Mouse (Mus musculus) stomach, embryonic 16.5 days (tissue): ENCODE results near the gene Spag4. TPM values are rescaled to one million over a fixed set of nuclear protein-coding genes. Genes with fewer than 3 reads are reported as not detected.
"Not testable (repeated sequence)": the region's sequence is repeated elsewhere in the genome, so short reads cannot be mapped to it uniquely, and the experiment has no call there.

Experiments used
- ATAC-seq: fragments of 200-750 bp; cut with Nextera tagmentation; 2 replicates; pipeline ENCODE4 v1.8.0; 2017; ENCODE audit warnings: moderate number of reproducible peaks, moderate TSS enrichment; ENCODE audit not compliant: insufficient read depth, low FRiP score
- H3K27ac ChIP-seq: fragments of 300-500 bp; sonication (generic); 2 replicates; pipeline ENCODE4 v1.5.1; 2014; ENCODE audit warnings: low read length
- H3K27me3 ChIP-seq: fragments of 300-500 bp; sonication (generic); 2 replicates; pipeline ENCODE4 v1.6.1; 2014; ENCODE audit warnings: low read length, control low read depth, mixed read lengths; ENCODE audit not compliant: control insufficient read depth, insufficient read depth
- H3K36me3 ChIP-seq: fragments of 300-500 bp; sonication (generic); 2 replicates; pipeline ENCODE4 v1.6.1; 2014; ENCODE audit warnings: low read length; ENCODE audit not compliant: control insufficient read depth, insufficient read depth
- H3K4me1 ChIP-seq: fragments of 300-500 bp; sonication (generic); 2 replicates; pipeline ENCODE4 v1.6.1; 2014; ENCODE audit warnings: low read length, control low read depth, mixed read lengths; ENCODE audit not compliant: control insufficient read depth, insufficient read depth
- H3K4me2 ChIP-seq: fragments of 300-500 bp; sonication (generic); 2 replicates; pipeline ENCODE4 v1.6.1; 2014; ENCODE audit warnings: low read depth, low read length, mixed read lengths
- H3K4me3 ChIP-seq: fragments of 300-500 bp; sonication (generic); replicated peaks from 2 replicates; pipeline ENCODE4 v1.5.1; 2014; ENCODE audit warnings: mild to moderate bottlenecking, low read length
- H3K9ac ChIP-seq: fragments of 300-500 bp; sonication (generic); 2 replicates; pipeline ENCODE4 v1.6.1; 2014; ENCODE audit warnings: low read length
- H3K9me3 ChIP-seq: fragments of 300-500 bp; sonication (generic); replicated peaks from 2 replicates; pipeline ENCODE4 v1.6.1; 2016; ENCODE audit warnings: low read length, control low read depth; ENCODE audit not compliant: control insufficient read depth
- WGBS: fragments of 180-500 bp; shearing (Covaris S2); extraction: QIAGEN DNeasy Blood & Tissue Kit; methylation state at CpG from one replicate; pipeline ENCODE4 v1.1.7; 2014; 5-methylcytosine and 5-hydroxymethylcytosine counted together
- polyA plus RNA-seq: library from polyadenylated mRNA; unstranded; fragments of >200 nt; fragmentation: Nextera tagmentation; extraction: Ambion mirVana; gene quantifications from 2 replicates; pipeline ENCODE4 v1.2.1, GENCODE M21; 2015

Gene Spag4
- polyA plus RNA-seq, 1 experiment from 2014 or later, result 2.0 TPM

DNA sequence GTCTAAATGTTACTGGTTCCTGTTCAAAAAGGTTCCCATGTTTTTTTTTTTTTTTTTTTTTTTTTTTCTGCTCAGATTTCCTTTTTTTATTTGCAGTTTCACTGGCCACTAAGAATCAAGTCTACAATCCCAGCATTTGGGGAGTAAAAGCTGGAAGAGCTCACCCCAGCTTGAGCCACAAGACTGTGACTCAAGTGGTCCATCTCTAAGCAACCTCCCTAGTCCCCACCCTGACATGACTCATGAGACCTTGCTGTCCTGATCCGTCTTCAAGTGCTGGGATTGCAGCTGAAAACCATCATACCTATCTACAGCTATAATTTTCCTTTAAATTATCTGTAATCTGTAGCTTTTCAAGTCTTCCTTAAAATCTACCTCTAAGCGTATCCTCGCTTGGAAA is 19.6 kb downstream of the Spag4 start:
- H3K4me1 ChIP-seq, result no peaks in the 10 kb centered on the region
- no peaks in the 10 kb centered on the region for H3K36me3 ChIP-seq
- no peak overlapping the region for H3K4me3 ChIP-seq
- no peak overlapping the region for H3K4me2 ChIP-seq
- H3K9me3 ChIP-seq, result no peaks in the 10 kb centered on the region
- no peak for ATAC-seq
- no peak overlapping the region for H3K27ac ChIP-seq
- WGBS, result 85% methylated on average over 3 of the region's 3 CpGs
- no peak overlapping the region for H3K9ac ChIP-seq
- no peaks in the 10 kb centered on the region for H3K27me3 ChIP-seq

DNA sequence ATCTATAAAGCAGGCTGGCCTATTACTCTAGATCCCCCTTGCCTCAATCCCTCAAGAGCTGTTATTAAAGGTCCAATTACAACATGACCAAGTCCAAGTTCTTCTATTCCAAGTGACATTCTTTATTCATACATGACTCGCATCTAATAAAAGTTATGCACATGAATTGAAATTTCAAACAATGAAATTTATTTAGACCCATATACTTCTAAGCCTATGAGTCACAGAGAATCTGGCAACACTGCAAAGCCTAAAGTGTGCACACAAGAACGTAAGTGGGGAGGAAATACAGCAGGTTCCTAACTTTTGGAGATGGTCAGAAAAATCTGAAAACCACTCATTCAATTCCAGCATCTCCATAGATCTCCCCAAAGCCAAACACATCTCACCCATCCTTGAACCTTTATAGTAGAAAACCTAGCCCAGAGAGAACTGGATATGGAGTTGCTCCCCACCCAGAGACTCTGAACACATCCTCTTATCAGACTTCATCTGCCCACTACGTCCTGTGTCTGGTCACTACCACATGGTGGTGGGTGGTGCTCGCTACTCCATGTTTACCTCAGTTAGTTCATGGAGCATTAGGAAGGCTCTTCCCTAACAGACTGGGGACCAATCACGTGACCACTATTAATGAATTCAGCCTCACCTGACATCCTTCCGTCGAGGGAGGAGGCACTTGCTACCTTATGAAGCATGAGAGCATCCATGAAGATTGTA is 22.6 kb downstream of the Spag4 start:
- Histone ChIP-seq H3K9ac (no peak overlapping the region), H3K9me3 (no peaks in the 10 kb centered on the region), H3K4me2 (no peak overlapping the region), H3K27me3 (no peaks in the 10 kb centered on the region), H3K36me3 (no peaks in the 10 kb centered on the region), H3K4me3 (no peak overlapping the region), H3K27ac (no peak overlapping the region), H3K4me1 (no peaks in the 10 kb centered on the region)
- ATAC-seq, result no peak
- WGBS, result 77% methylated on average over 7 of the region's 7 CpGs

DNA sequence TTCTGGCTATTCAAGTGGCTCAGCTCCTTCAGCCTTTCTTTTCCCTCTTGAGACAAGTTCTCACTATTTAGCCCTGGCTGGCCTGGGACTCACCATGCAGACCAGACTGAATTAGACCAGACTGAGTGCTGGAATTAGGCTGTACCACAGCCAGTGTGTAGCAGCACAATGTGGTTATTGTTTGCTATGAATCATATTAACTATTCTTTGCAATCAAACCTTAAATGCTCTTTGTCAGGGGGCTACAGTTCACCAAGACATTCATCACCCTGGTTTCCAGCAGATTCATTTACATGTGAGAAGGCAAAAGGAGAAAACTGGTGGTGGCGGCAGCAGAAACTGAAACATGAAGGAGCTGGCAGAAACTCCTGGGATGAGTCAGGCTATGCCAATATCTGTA is 24.8 kb downstream of the Spag4 start:
- no peak overlapping the region for H3K9ac ChIP-seq
- WGBS, result 76% methylated on average over 1 of the region's 1 CpGs
- no peaks in the 10 kb centered on the region for H3K4me1 ChIP-seq
- no peak overlapping the region for H3K4me2 ChIP-seq
- H3K27me3 ChIP-seq, result no peaks in the 10 kb centered on the region
- H3K36me3 ChIP-seq, result no peaks in the 10 kb centered on the region
- H3K9me3 ChIP-seq, result no peaks in the 10 kb centered on the region
- no peak overlapping the region for H3K27ac ChIP-seq
- ATAC-seq, result no peak
- no peak overlapping the region for H3K4me3 ChIP-seq

DNA sequence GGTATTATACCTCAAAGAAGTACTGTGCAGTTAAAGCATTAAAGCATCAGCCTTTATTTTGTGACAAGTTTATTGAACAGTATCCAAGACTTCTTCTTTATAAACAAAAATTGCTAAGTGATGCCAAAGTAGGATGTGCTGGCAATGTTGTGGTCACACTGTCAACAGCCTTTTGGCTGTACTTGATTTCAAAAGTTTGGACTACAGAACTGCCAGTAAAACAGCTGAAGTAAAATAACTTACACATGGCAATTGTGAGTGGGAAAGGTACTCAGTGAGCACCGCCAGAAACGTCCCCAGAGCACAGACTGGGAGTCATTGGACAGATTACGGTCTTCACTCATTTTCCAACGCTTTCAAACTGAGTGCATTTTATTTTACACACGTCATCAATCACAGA is 27.0 kb downstream of the Spag4 start:
- H3K27ac ChIP-seq, result no peak overlapping the region
- no peaks in the 10 kb centered on the region for H3K4me1 ChIP-seq
- H3K9ac ChIP-seq, result no peak overlapping the region
- H3K4me3 ChIP-seq, result no peak overlapping the region
- ATAC-seq, result no peak
- WGBS, result 71% methylated on average over 5 of the region's 5 CpGs
- no peak overlapping the region for H3K4me2 ChIP-seq
- H3K9me3 ChIP-seq, result no peaks in the 10 kb centered on the region
- H3K27me3 ChIP-seq, result no peaks in the 10 kb centered on the region
- peaks cover 14% of the 10 kb centered on the region for H3K36me3 ChIP-seq

DNA sequence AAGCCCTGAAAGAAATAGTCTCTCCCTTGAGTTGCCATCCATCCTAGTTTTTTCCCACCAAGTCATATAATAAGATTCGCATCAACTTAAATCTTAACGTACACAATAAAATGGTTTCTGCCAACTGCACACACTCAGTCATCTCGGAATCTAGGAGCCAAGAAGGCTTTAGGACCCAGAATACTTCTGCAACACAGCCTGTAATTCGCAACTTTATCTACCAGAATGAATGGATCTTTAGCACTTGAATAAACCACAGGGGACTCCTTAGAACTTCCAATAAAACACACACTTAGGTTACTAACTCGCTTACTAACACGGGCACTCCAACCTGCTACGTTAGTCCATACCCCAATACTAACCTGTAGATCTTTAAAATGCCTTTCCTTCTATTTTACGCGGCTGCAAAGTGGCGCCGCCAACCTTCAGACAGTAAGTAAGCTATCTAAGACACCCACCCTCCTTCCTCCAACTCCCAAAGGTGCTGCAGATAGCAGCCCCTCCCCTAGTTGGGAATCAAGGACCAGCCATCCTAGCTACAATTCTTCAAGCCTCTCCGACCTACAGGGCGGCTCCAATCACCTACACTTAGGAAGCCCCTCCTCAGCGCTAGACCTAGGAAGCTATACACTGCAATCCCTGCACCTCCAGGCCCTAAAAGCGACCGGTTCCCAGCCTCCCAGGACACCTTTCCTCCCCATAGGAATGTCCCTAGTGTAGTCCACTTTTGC is 45.8 kb downstream of the Spag4 start:
- Histone ChIP-seq H3K27ac (peak overlapping the region; percentile 89), H3K27me3 (no peaks in the 10 kb centered on the region), H3K4me2 (peak overlapping the region; percentile 66), H3K9me3 (no peaks in the 10 kb centered on the region), H3K4me3 (peak overlapping the region; percentile 74), H3K4me1 (peaks cover 5% of the 10 kb centered on the region), H3K9ac (peak overlapping the region; percentile 98), H3K36me3 (no peaks in the 10 kb centered on the region)
- under 1% methylated on average over 16 of the region's 16 CpGs for WGBS
- peak; percentile 62; the same call in 1 of the 2 replicates for ATAC-seq

DNA sequence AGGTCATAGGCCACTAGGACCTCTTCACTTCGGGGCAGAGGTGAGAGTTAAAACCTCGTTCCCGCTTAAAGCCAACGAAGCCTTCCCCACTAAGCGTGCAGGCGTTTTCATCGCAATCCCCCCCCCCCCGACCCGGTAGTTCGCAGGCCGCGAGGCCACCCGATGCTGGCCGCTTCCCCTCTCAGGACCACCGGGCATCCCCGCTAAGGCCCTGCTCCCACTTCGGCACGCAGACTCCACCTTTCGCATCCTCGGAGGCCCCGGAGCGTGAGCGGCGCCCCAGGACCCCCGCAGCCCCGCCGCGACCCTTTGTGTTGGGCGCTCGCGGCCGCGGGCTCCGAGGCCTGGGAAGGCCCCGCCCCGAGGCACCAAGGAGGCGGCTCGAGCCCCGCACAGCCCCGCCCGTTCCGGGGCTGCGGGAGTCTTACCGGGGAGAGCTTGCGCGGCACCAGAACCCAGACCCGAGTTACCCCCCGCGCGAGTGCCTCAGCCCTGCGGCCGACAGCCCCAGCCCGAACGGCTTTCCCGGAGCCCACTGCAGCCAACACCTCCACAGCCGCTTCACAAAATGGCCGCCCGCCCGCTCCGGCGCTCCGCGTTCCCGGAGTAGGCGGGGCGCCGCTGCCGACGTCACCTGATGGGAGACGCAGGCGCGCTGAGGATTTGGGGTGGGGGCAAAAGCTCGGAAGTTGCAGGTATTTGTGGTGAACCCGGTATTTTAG is 46.5 kb downstream of the Spag4 start, which contains the start of the genes Cpne1 and Rbm12:
Cpne1 (minus strand) TSS at position 608 of the 722 bp plus-strand sequence.
Rbm12 (minus strand) TSS at position 621 of the 722 bp plus-strand sequence.
- no peaks in the 10 kb centered on the region for H3K27me3 ChIP-seq
- H3K4me3 ChIP-seq, result peak within 1 kb of the TSS; percentile 74
- peak within 1 kb of the TSS; percentile 98 for H3K9ac ChIP-seq
- WGBS, result under 1% methylated on average over 74 of the region's 74 CpGs
- peak within 1 kb of the TSS; percentile 66 for H3K4me2 ChIP-seq
- no peaks in the 10 kb centered on the region for H3K9me3 ChIP-seq
- H3K4me1 ChIP-seq, result peaks cover 3% of the 10 kb centered on the region
- peak within 1 kb of the TSS; percentile 89 for H3K27ac ChIP-seq
- no peaks in the 10 kb centered on the region for H3K36me3 ChIP-seq
- peak; percentile 95 for ATAC-seq

DNA sequence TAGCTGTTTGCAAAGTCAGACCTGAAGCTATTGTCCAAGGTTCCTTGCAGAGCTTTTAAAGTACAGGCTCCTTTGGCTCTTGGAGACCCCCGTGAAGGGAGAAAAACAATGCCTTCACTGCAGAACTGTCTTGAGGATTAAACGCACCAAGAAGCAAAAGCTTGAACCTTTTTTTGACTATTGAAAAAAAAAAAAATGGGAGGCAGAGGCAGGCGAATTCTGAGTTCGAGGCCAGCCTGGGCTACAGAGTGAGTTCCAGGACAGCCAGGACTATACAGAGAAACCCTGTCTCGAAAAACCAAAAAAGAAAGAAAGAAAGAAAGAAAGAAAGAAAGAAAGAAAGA is 47.1 kb downstream of the Spag4 start:
- Histone ChIP-seq H3K27ac (peak overlapping the region; percentile 89), H3K4me3 (peak overlapping the region; percentile 74), H3K9ac (peak overlapping the region; percentile 98), H3K4me2 (peak overlapping the region; percentile 52)
- not testable (repeated sequence) for H3K9me3 ChIP-seq, H3K4me1 ChIP-seq, ATAC-seq, H3K36me3 ChIP-seq, H3K27me3 ChIP-seq
- WGBS, result 20% methylated on average over 5 of the region's 5 CpGs

DNA sequence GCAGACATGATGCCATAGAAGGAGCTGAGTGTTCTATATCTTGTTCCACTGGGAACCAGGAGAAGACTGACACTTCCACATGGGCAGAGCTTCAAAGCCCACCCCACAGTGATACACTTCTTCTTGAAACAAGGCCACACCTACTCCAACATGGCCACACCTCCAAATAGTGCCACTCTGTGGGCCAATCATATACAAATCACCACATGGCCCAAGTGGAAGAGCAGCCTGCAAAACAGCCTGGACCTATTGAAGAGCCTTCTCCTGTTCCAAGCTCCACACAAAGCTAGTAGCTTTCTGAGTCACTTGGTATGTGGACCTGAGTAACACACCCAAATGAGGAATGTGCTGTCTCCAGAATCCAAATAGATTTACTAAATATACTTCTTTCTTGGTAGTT is 54.6 kb downstream of the Spag4 start:
- Histone ChIP-seq H3K27me3 (no peaks in the 10 kb centered on the region), H3K4me1 (no peaks in the 10 kb centered on the region), H3K9me3 (no peaks in the 10 kb centered on the region)

More for the DNA sequence above, 54.6 kb downstream of the Spag4 start:
- no peak for ATAC-seq
- Histone ChIP-seq H3K4me2 (no peak overlapping the region), H3K9ac (no peak overlapping the region), H3K27ac (no peak overlapping the region), H3K4me3 (no peak overlapping the region), H3K36me3 (peaks cover 4% of the 10 kb centered on the region; the same call in 1 of the 2 replicates)
